Mouse (Mus musculus) thymus, adult 2 months (tissue): ENCODE results near the gene Add2.

Experiments used
- CTCF ChIP-seq: fragments of 200-500 bp; IDR thresholded peaks from 2 replicates; pipeline ENCODE4 v1.5.1; 2012; ENCODE audit warnings: mild to moderate bottlenecking, control low read depth, low read length, moderate library complexity, borderline replicate concordance; ENCODE audit not compliant: control insufficient read depth, poor library complexity, insufficient read depth; ENCODE audit errors: extremely low read depth
- POLR2A ChIP-seq: fragments of 200-500 bp; IDR thresholded peaks from 2 replicates; pipeline ENCODE4 v1.6.1; 2012; ENCODE audit warnings: mild to moderate bottlenecking, low read length, control low read depth, moderate library complexity; ENCODE audit not compliant: control insufficient read depth, poor library complexity, insufficient read depth; ENCODE audit errors: extremely low read depth

DNA sequence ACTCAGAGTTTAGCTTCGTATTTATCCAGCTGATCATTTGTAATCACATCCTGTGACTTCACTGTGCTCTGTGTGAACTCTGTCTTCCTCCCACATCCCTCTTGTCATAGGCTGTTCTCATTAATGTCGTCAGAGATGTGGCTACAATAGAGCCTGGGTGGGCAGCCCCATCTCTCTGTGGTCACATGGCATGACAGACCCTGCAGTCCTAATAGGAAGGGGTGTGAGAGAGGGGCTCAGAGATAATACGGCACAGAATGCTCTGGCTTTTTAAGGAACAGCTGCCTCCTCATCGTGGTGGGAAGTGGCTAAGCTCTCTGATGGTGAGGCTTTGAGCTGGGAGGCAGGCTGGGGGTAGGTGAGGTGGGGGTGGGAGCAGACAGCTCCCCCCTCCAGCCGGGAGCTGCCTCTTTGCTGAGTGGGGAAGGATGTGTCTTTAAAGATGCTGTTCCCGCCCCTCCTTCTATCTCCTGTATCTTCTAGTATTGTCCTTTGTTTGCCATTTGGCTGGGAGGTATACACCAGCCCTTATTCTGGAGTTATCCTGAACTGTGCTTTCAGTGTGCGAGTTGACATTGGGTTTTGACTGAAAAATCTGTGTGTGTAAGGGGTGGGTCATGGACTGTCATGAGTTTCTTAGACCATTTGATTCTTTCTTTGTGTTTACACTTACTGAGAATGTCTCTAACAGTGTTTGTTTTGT, 30.8 kb downstream of the Add2 start:
- no peak for TF ChIP-seq CTCF
- TF ChIP-seq POLR2A: no peak
